Mouse (Mus musculus) liver, postnatal 0 days (tissue): ENCODE measurements around the gene Tnfsfm13.

Experiments used
- CTCF ChIP-seq: sonication (generic); IDR thresholded peaks from 2 replicates; pipeline ENCODE4 v1.5.1; 2016; ENCODE audit warnings: antibody characterized with exemption, low read depth
- EP300 ChIP-seq: IDR thresholded peaks from 2 replicates; pipeline ENCODE4 v1.6.1; 2016; ENCODE audit warnings: antibody characterized with exemption, low read depth, mild to moderate bottlenecking

GRCm38 (mm10) chr11:69711082-69711481 is 15.2 kb upstream of the Tnfsfm13 start:
- TF ChIP-seq EP300 = no peak
- TF ChIP-seq CTCF = no peak
